Mouse (Mus musculus) thymus, postnatal 25 days (tissue): Measurements from ENCODE around the gene Ankrd52.

Source experiments
- DNase-seq: peaks from one replicate; pipeline ENCODE4 v3.0.0; 2022

The Ankrd52 gene

GRCm38 (mm10) chr10:128403931-128404330 is 27.0 kb downstream of the Ankrd52 start:
- no peak for DNase-seq

- DNase-seq: peak; percentile 36
These were observed 31.9 kb downstream of the Ankrd52 start for GRCm38 (mm10) chr10:128408591-128409535.

- peak; percentile 97 for DNase-seq
These were observed 33.0 kb downstream of the Ankrd52 start for GRCm38 (mm10) chr10:128409692-128410559.

GRCm38 (mm10) chr10:128410560-128410845 is 33.6 kb downstream of the Ankrd52 start:
- DNase-seq: peak; percentile 25

- DNase-seq: peak; percentile 98
These were observed 34.5 kb downstream of the Ankrd52 start, which contains the start of the genes Nabp2 and Rnf41 for GRCm38 (mm10) chr10:128411211-128412054. Nabp2 (minus strand) TSS chr10:128411492. Rnf41 (plus strand) TSS chr10:128411657.

- peak; percentile 29 for DNase-seq
These were observed 35.1 kb downstream of the Ankrd52 start for GRCm38 (mm10) chr10:128412055-128412381.

- DNase-seq: no peak
These were observed 35.6 kb downstream of the Ankrd52 start for GRCm38 (mm10) chr10:128412558-128412957.

- no peak for DNase-seq
These were observed 36.2 kb downstream of the Ankrd52 start for GRCm38 (mm10) chr10:128413076-128413475.

GRCm38 (mm10) chr10:128414848-128415247 is 37.9 kb downstream of the Ankrd52 start:
- no peak for DNase-seq

- no peak for DNase-seq
These were observed 45.5 kb downstream of the Ankrd52 start for GRCm38 (mm10) chr10:128422426-128422825.

- DNase-seq: peak; percentile 54
These were observed 47.7 kb downstream of the Ankrd52 start for GRCm38 (mm10) chr10:128424604-128425003.

GRCm38 (mm10) chr10:128425260-128425659 is 48.3 kb downstream of the Ankrd52 start:
- DNase-seq: no peak

GRCm38 (mm10) chr10:128429052-128429451 is 52.1 kb downstream of the Ankrd52 start:
- DNase-seq: no peak

- no peak for DNase-seq
These were observed 52.5 kb downstream of the Ankrd52 start for GRCm38 (mm10) chr10:128429454-128429853.

- no peak for DNase-seq
These were observed 56.5 kb downstream of the Ankrd52 start for GRCm38 (mm10) chr10:128433417-128433816.

GRCm38 (mm10) chr10:128434681-128435080 is 57.8 kb downstream of the Ankrd52 start:
- peak; percentile 67 for DNase-seq

GRCm38 (mm10) chr10:128435186-128435823 is 58.4 kb downstream of the Ankrd52 start:
- peak; percentile 15 for DNase-seq

- DNase-seq: no peak
These were observed 59.0 kb downstream of the Ankrd52 start for GRCm38 (mm10) chr10:128435873-128436272.

GRCm38 (mm10) chr10:128436376-128436775 is 59.5 kb downstream of the Ankrd52 start:
- peak; percentile 30 for DNase-seq

- peak; percentile 31 for DNase-seq
These were observed 61.9 kb downstream of the Ankrd52 start for GRCm38 (mm10) chr10:128438675-128439279.

GRCm38 (mm10) chr10:128440407-128440806 is 63.5 kb downstream of the Ankrd52 start:
- DNase-seq: peak; percentile 50
